Mouse (Mus musculus): ENCODE measurements at regions not wholly inside any gene's neighbourhood (a gene's known extent, or its start where the extent isn't known, plus 50 kb on each side); places are given as distances from the start of the nearest gene placed in this dataset.
"Not testable (repeated sequence)": the region's sequence is repeated elsewhere in the genome, so short reads cannot be mapped to it uniquely, and the experiment has no call there.

GRCm38 (mm10) chr9:33728058-33728457 lies 757.6 kb upstream of the Kirrel3 start:
- not testable (repeated sequence) for DNase-seq (ENCODE audit: low spot score in 2 of 2)

GRCm38 (mm10) chr9:33760701-33761100 lies 725.0 kb upstream of the Kirrel3 start:
- DNase-seq (ENCODE audit: low spot score in 2 of 2): no peak

- no peak for DNase-seq (ENCODE audit: low spot score in 2 of 2)
Measured at GRCm38 (mm10) chr9:33766235-33766634, 719.5 kb upstream of the Kirrel3 start.

- no peak for DNase-seq (ENCODE audit: low spot score in 2 of 2)
Measured at GRCm38 (mm10) chr9:33769811-33770210, 715.9 kb upstream of the Kirrel3 start.

- no peak for DNase-seq (ENCODE audit: low spot score in 2 of 2)
Measured at GRCm38 (mm10) chr9:33774178-33774577, 711.5 kb upstream of the Kirrel3 start.

GRCm38 (mm10) chr9:33790617-33791016 lies 695.1 kb upstream of the Kirrel3 start:
- peak; percentile 41 to 63 for DNase-seq (ENCODE audit: low spot score in 2 of 2)

- DNase-seq (ENCODE audit: low spot score in 2 of 2): no peak
Measured at GRCm38 (mm10) chr9:33800250-33800649, 685.4 kb upstream of the Kirrel3 start.

- DNase-seq (ENCODE audit: low spot score in 2 of 2): no peak
Measured at GRCm38 (mm10) chr9:33800763-33801162, 684.9 kb upstream of the Kirrel3 start.

GRCm38 (mm10) chr9:33814739-33815368 lies 670.8 kb upstream of the Kirrel3 start:
- DNase-seq (ENCODE audit: low spot score in 2 of 2): no peak

GRCm38 (mm10) chr9:33822574-33823394 lies 662.9 kb upstream of the Kirrel3 start:
- DNase-seq (ENCODE audit: low spot score in 2 of 2): peak in 1 of 2 experiments; percentile 16

GRCm38 (mm10) chr9:33826116-33826515 lies 659.6 kb upstream of the Kirrel3 start:
- peak in 1 of 2 experiments; percentile 10 for DNase-seq (ENCODE audit: low spot score in 2 of 2)

GRCm38 (mm10) chr9:33827409-33827808 lies 658.3 kb upstream of the Kirrel3 start:
- DNase-seq (ENCODE audit: low spot score in 2 of 2): no peak

- no peak for DNase-seq (ENCODE audit: low spot score in 2 of 2)
Measured at GRCm38 (mm10) chr9:33837666-33838380, 647.9 kb upstream of the Kirrel3 start.

GRCm38 (mm10) chr9:33849623-33850022 lies 636.1 kb upstream of the Kirrel3 start:
- DNase-seq (ENCODE audit: low spot score in 2 of 2): no peak

GRCm38 (mm10) chr9:33850024-33850423 lies 635.7 kb upstream of the Kirrel3 start:
- no peak for DNase-seq (ENCODE audit: low spot score in 2 of 2)

GRCm38 (mm10) chr9:33850993-33851392 lies 634.7 kb upstream of the Kirrel3 start:
- DNase-seq (ENCODE audit: low spot score in 2 of 2): no peak

GRCm38 (mm10) chr9:33856169-33856568 lies 629.5 kb upstream of the Kirrel3 start:
- peak; percentile 16 to 51 for DNase-seq (ENCODE audit: low spot score in 2 of 2)

- no peak for DNase-seq (ENCODE audit: low spot score in 2 of 2)
Measured at GRCm38 (mm10) chr9:33858511-33858910, 627.2 kb upstream of the Kirrel3 start.

GRCm38 (mm10) chr9:33868666-33869065 lies 617.0 kb upstream of the Kirrel3 start:
- no peak for DNase-seq (ENCODE audit: low spot score in 2 of 2)

- DNase-seq (ENCODE audit: low spot score in 2 of 2): no peak
Measured at GRCm38 (mm10) chr9:33887279-33887678, 598.4 kb upstream of the Kirrel3 start.

GRCm38 (mm10) chr9:33892001-33892400 lies 593.7 kb upstream of the Kirrel3 start:
- no peak for DNase-seq (ENCODE audit: low spot score in 2 of 2)
